Mouse (Mus musculus) naive thymus-derived CD4-positive, alpha-beta T cell, adult 5 months (primary cell): ENCODE results near the gene Krt10. TPM values are rescaled to one million over a fixed set of nuclear protein-coding genes. Genes with fewer than 3 reads are reported as not detected.

ENCODE experiments used
- polyA plus RNA-seq: library from polyadenylated mRNA; unstranded; fragments of 100-300 nt; shearing (Covaris generic); gene quantifications from one replicate; pipeline ENCODE4 v1.2.1, GENCODE M21; 2017

Gene Krt10
- 8.2 TPM for polyA plus RNA-seq

DNA sequence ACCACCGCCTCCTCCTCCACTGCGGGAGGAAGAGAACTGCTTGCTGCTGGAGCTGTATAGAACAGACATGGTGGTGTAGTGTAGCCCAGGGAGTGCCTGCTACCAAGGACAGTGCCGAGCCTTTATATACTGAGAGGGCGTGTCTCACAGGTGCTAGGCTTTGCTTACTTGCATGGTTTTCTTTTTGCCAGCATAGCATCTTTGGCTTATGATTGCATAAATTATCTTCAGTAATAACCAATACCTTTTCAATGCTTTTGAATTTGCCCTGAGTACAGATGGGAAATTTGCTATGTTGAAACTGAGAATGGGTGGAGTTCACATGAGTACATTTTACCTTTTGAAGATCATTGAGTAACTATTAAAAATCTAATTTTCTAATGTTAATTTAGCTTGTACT is at the start of gene Krt10:
Krt10 (minus strand) TSS at position 101 of the 400 bp plus-strand sequence.

DNA sequence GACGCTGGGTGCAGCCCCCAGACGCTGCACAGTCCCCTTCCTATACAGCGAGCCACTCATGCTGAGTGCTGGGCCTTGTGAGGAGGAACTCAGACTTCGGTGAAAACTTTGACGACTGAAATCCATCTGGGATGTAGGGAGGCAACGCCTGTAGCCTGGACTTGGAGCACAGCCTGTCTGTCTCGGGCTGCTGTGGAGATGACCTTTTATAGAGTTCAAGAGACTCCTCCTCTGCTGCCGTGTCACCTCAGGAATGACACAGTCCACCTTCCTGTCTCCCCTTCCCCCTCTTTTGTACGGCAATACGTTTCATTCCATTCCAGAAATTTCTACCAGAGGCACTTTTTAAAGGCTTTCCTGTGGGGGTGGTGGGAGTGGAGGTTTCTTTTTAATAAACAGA is 48.8 kb upstream of the Krt10 start, which contains the start of gene Krt20:
Krt20 (minus strand) TSS at position 179 of the 400 bp plus-strand sequence.

DNA sequence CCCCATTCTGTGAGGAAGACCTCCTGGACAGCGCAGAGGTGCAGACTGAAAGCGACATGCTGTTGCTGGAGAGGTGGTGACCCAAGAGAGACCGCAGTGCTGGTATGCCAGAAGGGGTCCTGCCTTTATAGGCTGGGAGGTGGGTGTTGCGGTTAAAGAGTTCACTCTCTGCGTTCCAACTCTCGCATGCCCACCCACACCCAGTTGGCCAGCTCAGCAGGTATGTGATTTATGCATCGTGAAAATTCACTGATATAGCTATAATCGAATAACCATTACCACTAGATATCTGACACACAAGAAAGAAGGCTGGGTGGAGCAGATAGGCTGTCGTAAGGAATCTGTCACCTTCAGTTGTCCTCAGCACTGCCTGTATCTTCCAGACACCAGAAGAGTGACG is 33.0 kb upstream of the Krt10 start, which contains the start of gene Krt12:
Krt12 (minus strand) TSS at position 101 of the 400 bp plus-strand sequence.

DNA sequence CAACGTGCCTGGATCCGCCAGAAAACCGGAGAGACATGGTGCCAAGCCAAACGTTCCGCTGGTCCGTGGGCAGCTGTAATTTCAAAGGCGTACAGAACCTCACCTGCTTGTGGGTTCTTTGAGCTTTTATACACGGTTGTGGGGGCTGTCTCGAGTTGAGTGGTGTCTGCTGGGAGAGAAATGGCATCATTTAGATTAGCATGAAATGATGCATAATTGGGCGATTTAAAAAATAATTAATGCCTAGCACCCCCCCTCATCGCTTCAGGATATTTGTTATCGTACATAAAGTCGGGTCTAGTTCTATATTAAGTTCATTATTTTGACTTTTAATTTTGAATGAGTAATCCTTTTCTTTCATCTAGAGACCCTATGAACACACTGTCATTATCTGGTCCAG is 14.4 kb downstream of the Krt10 start, which contains the start of gene Krt28:
Krt28 (minus strand) TSS at position 101 of the 400 bp plus-strand sequence.

DNA sequence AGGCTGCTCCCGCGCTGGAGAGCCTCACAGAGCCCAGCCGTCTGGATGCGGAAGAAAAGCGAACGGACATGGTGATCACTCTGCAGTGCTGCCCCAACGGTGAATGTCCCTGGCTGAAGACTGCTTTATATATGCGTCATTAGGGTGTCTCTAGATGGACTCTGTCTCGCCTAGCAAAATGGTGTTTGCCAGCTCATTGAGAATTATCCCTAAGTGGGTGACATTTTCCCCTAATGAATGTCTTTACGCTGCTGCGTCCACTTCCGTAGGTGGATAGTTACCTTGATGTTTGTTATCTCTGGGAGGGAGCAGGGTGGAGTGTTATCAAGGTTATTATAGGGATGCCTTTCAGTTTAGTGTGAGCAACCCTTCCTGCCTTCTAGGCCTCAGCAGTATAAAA is 38.2 kb downstream of the Krt10 start, which contains the start of gene Krt27:
Krt27 (minus strand) TSS at position 101 of the 400 bp plus-strand sequence.

DNA sequence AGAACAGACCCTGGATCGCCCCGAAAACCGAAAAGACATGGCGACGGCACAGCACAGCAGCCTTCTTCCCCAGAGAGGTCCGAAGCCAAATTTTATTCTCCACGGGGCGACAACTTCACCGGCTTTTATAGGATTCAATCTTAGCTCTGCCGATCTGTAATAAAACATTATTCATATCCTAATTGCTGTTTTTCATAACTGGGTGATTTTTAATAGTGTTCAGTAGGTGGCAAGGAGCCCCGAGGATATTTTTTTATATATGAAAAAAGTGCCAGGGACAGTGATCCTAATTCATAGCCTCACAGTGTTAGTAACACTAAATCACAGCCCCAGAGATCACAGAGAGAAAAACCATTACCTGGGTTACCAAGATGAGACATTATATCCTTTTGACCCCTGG is 51.3 kb downstream of the Krt10 start, which contains the start of gene Krt26:
Krt26 (minus strand) TSS at position 101 of the 400 bp plus-strand sequence.

Other genes starting within 250 kb of the Krt10 start
- gene Ccr7, start 234.3 kb downstream of the Krt10 start, polyA plus RNA-seq = 3,115 TPM
- 229 TPM for gene Smarce1, start 158.3 kb downstream of the Krt10 start, polyA plus RNA-seq
- 0.58 TPM for gene Krt222, start 145.3 kb downstream of the Krt10 start, polyA plus RNA-seq
- not detected for gene Krt24, start 104.1 kb downstream of the Krt10 start, polyA plus RNA-seq
- not detected for gene Krt25, start 66.4 kb downstream of the Krt10 start, polyA plus RNA-seq
- not detected for gene Krt26, start 51.4 kb downstream of the Krt10 start, polyA plus RNA-seq
- not detected for gene Krt27, start 38.3 kb downstream of the Krt10 start, polyA plus RNA-seq
- not detected for gene Krt28, start 14.5 kb downstream of the Krt10 start, polyA plus RNA-seq
- gene Krt12, start 32.9 kb upstream of the Krt10 start, polyA plus RNA-seq = not detected
- gene Krt20, start 48.8 kb upstream of the Krt10 start, polyA plus RNA-seq = not detected
- not detected for gene Krt23, start 103.8 kb upstream of the Krt10 start, polyA plus RNA-seq
- not detected for gene Krt39, start 132.0 kb upstream of the Krt10 start, polyA plus RNA-seq
- gene Krt40, start 153.8 kb upstream of the Krt10 start, polyA plus RNA-seq = not detected
- not detected for gene Krtap3-3, start 161.5 kb upstream of the Krt10 start, polyA plus RNA-seq
- gene Krtap3-2, start 167.5 kb upstream of the Krt10 start, polyA plus RNA-seq = not detected
- gene Gm11939, start 170.1 kb upstream of the Krt10 start, polyA plus RNA-seq = not detected
- not detected for gene Krtap3-1, start 177.3 kb upstream of the Krt10 start, polyA plus RNA-seq
- not detected for gene Krtap1-5, start 191.7 kb upstream of the Krt10 start, polyA plus RNA-seq
- gene Krtap1-4, start 194.3 kb upstream of the Krt10 start, polyA plus RNA-seq = not detected
- not detected for gene Krtap1-3, start 202.0 kb upstream of the Krt10 start, polyA plus RNA-seq
- gene Krtap9-3, start 208.7 kb upstream of the Krt10 start, polyA plus RNA-seq = not detected
- not detected for gene Gm11938, start 213.9 kb upstream of the Krt10 start, polyA plus RNA-seq
- gene Gm11937, start 220.8 kb upstream of the Krt10 start, polyA plus RNA-seq = not detected
- gene Krtap2-4, start 225.5 kb upstream of the Krt10 start, polyA plus RNA-seq = not detected
- gene Gm11562, start 231.1 kb upstream of the Krt10 start, polyA plus RNA-seq = not detected
- gene Krtap4-1, start 238.9 kb upstream of the Krt10 start, polyA plus RNA-seq = not detected
- not detected for gene Krtap4-2, start 245.7 kb upstream of the Krt10 start, polyA plus RNA-seq